Mouse (Mus musculus) limb, embryonic 12.5 days (tissue): ENCODE measurements at regions not wholly inside any gene's neighbourhood (a gene's known extent, or its start where the extent isn't known, plus 50 kb on each side); places are given as distances from the start of the nearest gene placed in this dataset.
A peak's percentile ranks its signal among the peaks of the same experiment; 100 is the strongest.

Experiments used
- ATAC-seq: fragments of 200-750 bp; cut with Nextera tagmentation; 2 replicates; pipeline ENCODE4 v1.8.0; 2017; ENCODE audit warnings: low read depth, moderate TSS enrichment; ENCODE audit not compliant: insufficient number of reproducible peaks, insufficient read depth, low FRiP score, low TSS enrichment
- H3K27ac ChIP-seq: fragments of 300-500 bp; sonication (generic); 2 replicates; pipeline ENCODE4 v1.5.1; 2016; ENCODE audit warnings: mild to moderate bottlenecking, moderate library complexity
- H3K27me3 ChIP-seq: fragments of 300-500 bp; sonication (generic); 2 replicates; pipeline ENCODE4 v1.6.1; 2016; ENCODE audit warnings: mild to moderate bottlenecking, moderate library complexity
- H3K36me3 ChIP-seq: fragments of 300-500 bp; sonication (generic); 2 replicates; pipeline ENCODE4 v1.6.1; 2016; ENCODE audit warnings: mild to moderate bottlenecking, moderate library complexity
- H3K4me1 ChIP-seq: fragments of 300-500 bp; sonication (generic); replicated peaks from 2 replicates; pipeline ENCODE4 v1.6.1; 2016
- H3K4me2 ChIP-seq: fragments of 300-500 bp; sonication (generic); 2 replicates; pipeline ENCODE4 v1.6.1; 2016; ENCODE audit warnings: mild to moderate bottlenecking, moderate library complexity
- H3K4me3 ChIP-seq: fragments of 300-500 bp; sonication (generic); replicated peaks from 2 replicates; pipeline ENCODE4 v1.5.1; 2016; ENCODE audit warnings: mild to moderate bottlenecking
- H3K9ac ChIP-seq: fragments of 300-500 bp; sonication (generic); replicated peaks from 2 replicates; pipeline ENCODE4 v1.6.1; 2016; ENCODE audit warnings: mild to moderate bottlenecking, moderate library complexity
- H3K9me3 ChIP-seq: fragments of 300-500 bp; sonication (generic); 2 replicates; pipeline ENCODE4 v1.6.1; 2016; ENCODE audit warnings: mild to moderate bottlenecking, moderate library complexity
- WGBS: fragments of 180-500 bp; shearing (Covaris S2); methylation state at CpG from one replicate; pipeline ENCODE4 v1.1.7; 2016; 5-methylcytosine and 5-hydroxymethylcytosine counted together

GRCm38 (mm10) chr15:96164771-96165431, 122.4 kb upstream of the Arid2 start:
- ATAC-seq, result no peak
- Histone ChIP-seq H3K9ac (no peak overlapping the region), H3K4me2 (no peak overlapping the region), H3K27ac (no peak overlapping the region), H3K9me3 (0 out of 2 replicates have a peak, but pooled peaks cover 5% of the 10 kb centered on the region), H3K36me3 (no peaks in the 10 kb centered on the region), H3K27me3 (peaks cover 3% of the 10 kb centered on the region; the same call in 1 of the 2 replicates), H3K4me3 (no peak overlapping the region), H3K4me1 (peaks cover 3% of the 10 kb centered on the region)
- WGBS, result 73% methylated on average over 13 of the region's 13 CpGs

GRCm38 (mm10) chr15:96167256-96167655, 120.1 kb upstream of the Arid2 start:
- 84% methylated on average over 9 of the region's 9 CpGs for WGBS
- no peak overlapping the region for H3K27ac ChIP-seq
- H3K4me3 ChIP-seq, result no peak overlapping the region
- no peak for ATAC-seq
- H3K27me3 ChIP-seq, result peaks cover 13% of the 10 kb centered on the region; the same call in 1 of the 2 replicates
- H3K4me2 ChIP-seq, result no peak overlapping the region
- no peaks in the 10 kb centered on the region for H3K9me3 ChIP-seq
- no peaks in the 10 kb centered on the region for H3K36me3 ChIP-seq
- H3K9ac ChIP-seq, result no peak overlapping the region
- H3K4me1 ChIP-seq, result peaks cover 10% of the 10 kb centered on the region

- peak overlapping the region; percentile 49 for H3K4me2 ChIP-seq
- 0 out of 2 replicates have a peak overlapping the region, but pooled peaks have one; percentile 23 for H3K9ac ChIP-seq
- no peaks in the 10 kb centered on the region for H3K36me3 ChIP-seq
- WGBS, result 12% methylated on average over 15 of the region's 15 CpGs
- peaks cover 13% of the 10 kb centered on the region; the same call in 1 of the 2 replicates for H3K27me3 ChIP-seq
- no peaks in the 10 kb centered on the region for H3K9me3 ChIP-seq
- H3K27ac ChIP-seq, result no peak overlapping the region
- no peak for ATAC-seq
- H3K4me3 ChIP-seq, result peak overlapping the region; percentile 19
- H3K4me1 ChIP-seq, result peaks cover 10% of the 10 kb centered on the region
These were observed 117.4 kb upstream of the Arid2 start for GRCm38 (mm10) chr15:96169726-96170467.

GRCm38 (mm10) chr15:96170986-96171769, 116.1 kb upstream of the Arid2 start:
- Histone ChIP-seq H3K9ac (no peak overlapping the region), H3K27me3 (peaks cover 13% of the 10 kb centered on the region; the same call in 1 of the 2 replicates), H3K27ac (no peak overlapping the region), H3K4me3 (peak overlapping the region; percentile 37), H3K4me1 (peaks cover 10% of the 10 kb centered on the region), H3K36me3 (no peaks in the 10 kb centered on the region), H3K4me2 (peak overlapping the region; percentile 69), H3K9me3 (no peaks in the 10 kb centered on the region)
- peak; percentile 54; the same call in 1 of the 2 replicates for ATAC-seq
- WGBS, result 10% methylated on average over 22 of the region's 22 CpGs

GRCm38 (mm10) chr15:96177911-96178310, 109.4 kb upstream of the Arid2 start:
- no peak overlapping the region for H3K4me2 ChIP-seq
- H3K9me3 ChIP-seq, result no peaks in the 10 kb centered on the region
- no peak overlapping the region for H3K4me3 ChIP-seq
- no peak overlapping the region for H3K9ac ChIP-seq
- ATAC-seq, result no peak
- H3K27ac ChIP-seq, result no peak overlapping the region
- 56% methylated on average over 9 of the region's 9 CpGs for WGBS
- no peaks in the 10 kb centered on the region for H3K27me3 ChIP-seq
- peaks cover 1% of the 10 kb centered on the region; the same call in 1 of the 2 replicates for H3K4me1 ChIP-seq
- no peaks in the 10 kb centered on the region for H3K36me3 ChIP-seq

GRCm38 (mm10) chr15:96178374-96179109, 108.8 kb upstream of the Arid2 start:
- no peak overlapping the region for H3K27ac ChIP-seq
- H3K36me3 ChIP-seq, result no peaks in the 10 kb centered on the region
- no peak overlapping the region for H3K4me2 ChIP-seq
- ATAC-seq, result no peak
- no peaks in the 10 kb centered on the region for H3K9me3 ChIP-seq
- peaks cover 4% of the 10 kb centered on the region; the same call in 1 of the 2 replicates for H3K4me1 ChIP-seq
- no peak overlapping the region for H3K9ac ChIP-seq
- 68% methylated on average over 8 of the region's 8 CpGs for WGBS
- H3K27me3 ChIP-seq, result no peaks in the 10 kb centered on the region
- H3K4me3 ChIP-seq, result no peak overlapping the region

- H3K4me3 ChIP-seq, result no peak overlapping the region
- H3K4me2 ChIP-seq, result no peak overlapping the region
- ATAC-seq, result no peak
- H3K9ac ChIP-seq, result no peak overlapping the region
- no peaks in the 10 kb centered on the region for H3K27me3 ChIP-seq
- H3K9me3 ChIP-seq, result no peaks in the 10 kb centered on the region
- H3K36me3 ChIP-seq, result no peaks in the 10 kb centered on the region
- WGBS, result 81% methylated on average over 5 of the region's 5 CpGs
- H3K4me1 ChIP-seq, result peaks cover 4% of the 10 kb centered on the region; the same call in 1 of the 2 replicates
- H3K27ac ChIP-seq, result no peak overlapping the region
These were observed 107.8 kb upstream of the Arid2 start for GRCm38 (mm10) chr15:96179511-96179910.

- Histone ChIP-seq H3K4me2 (no peak overlapping the region), H3K4me1 (peaks cover 8% of the 10 kb centered on the region; the same call in 1 of the 2 replicates), H3K9ac (no peak overlapping the region), H3K9me3 (no peaks in the 10 kb centered on the region), H3K27me3 (no peaks in the 10 kb centered on the region), H3K36me3 (no peaks in the 10 kb centered on the region), H3K27ac (no peak overlapping the region), H3K4me3 (no peak overlapping the region)
- 89% methylated on average over 5 of the region's 5 CpGs for WGBS
- ATAC-seq, result no peak
These were observed 107.3 kb upstream of the Arid2 start for GRCm38 (mm10) chr15:96180036-96180435.

- H3K4me1 ChIP-seq, result peaks cover 17% of the 10 kb centered on the region
- H3K9ac ChIP-seq, result no peak overlapping the region
- 83% methylated on average over 8 of the region's 8 CpGs for WGBS
- no peaks in the 10 kb centered on the region for H3K27me3 ChIP-seq
- H3K4me2 ChIP-seq, result no peak overlapping the region
- no peak overlapping the region for H3K4me3 ChIP-seq
- no peak for ATAC-seq
- no peaks in the 10 kb centered on the region for H3K9me3 ChIP-seq
- H3K27ac ChIP-seq, result no peak overlapping the region
- no peaks in the 10 kb centered on the region for H3K36me3 ChIP-seq
These were observed 106.3 kb upstream of the Arid2 start for GRCm38 (mm10) chr15:96180977-96181376.

GRCm38 (mm10) chr15:96182313-96182712, 105.0 kb upstream of the Arid2 start:
- H3K9ac ChIP-seq, result no peak overlapping the region
- no peak for ATAC-seq
- H3K27me3 ChIP-seq, result no peaks in the 10 kb centered on the region
- H3K4me1 ChIP-seq, result peaks cover 20% of the 10 kb centered on the region
- H3K4me2 ChIP-seq, result no peak overlapping the region
- no peak overlapping the region for H3K4me3 ChIP-seq
- H3K9me3 ChIP-seq, result no peaks in the 10 kb centered on the region
- WGBS, result 72% methylated on average over 5 of the region's 5 CpGs
- no peak overlapping the region for H3K27ac ChIP-seq
- no peaks in the 10 kb centered on the region for H3K36me3 ChIP-seq
